Mouse (Mus musculus): Measurements from ENCODE around the gene Gm20683.

Gene Gm20683

GRCm38 (mm10) chr17:25841117-25841880 is at the start of gene Gm20683:
Gene Gm20683 (minus strand): TSS chr17:25841763.
- no peak for DNase-seq

- no peak for DNase-seq
Measured at GRCm38 (mm10) chr17:25888837-25889236, 47.3 kb upstream of the Gm20683 start.

- DNase-seq = peak; percentile 31 to 60
Measured at GRCm38 (mm10) chr17:25887467-25887866, 45.9 kb upstream of the Gm20683 start.

- no peak for DNase-seq
Measured at GRCm38 (mm10) chr17:25886806-25887205, 45.2 kb upstream of the Gm20683 start.

GRCm38 (mm10) chr17:25885636-25886035 is 44.1 kb upstream of the Gm20683 start:
- DNase-seq = no peak

GRCm38 (mm10) chr17:25883824-25884223 is 42.3 kb upstream of the Gm20683 start:
- no peak for DNase-seq

- no peak for DNase-seq
Measured at GRCm38 (mm10) chr17:25883268-25883667, 41.7 kb upstream of the Gm20683 start.

GRCm38 (mm10) chr17:25882306-25882705 is 40.7 kb upstream of the Gm20683 start:
- DNase-seq = no peak

- DNase-seq = no peak
Measured at GRCm38 (mm10) chr17:25881691-25882090, 40.1 kb upstream of the Gm20683 start.

- no peak for DNase-seq
Measured at GRCm38 (mm10) chr17:25880913-25881641, 39.5 kb upstream of the Gm20683 start.

GRCm38 (mm10) chr17:25880196-25880910 is 38.8 kb upstream of the Gm20683 start, which contains the start of gene Wfikkn1:
Gene Wfikkn1 (minus strand): TSS chr17:25880858.
- no peak for DNase-seq

GRCm38 (mm10) chr17:25879750-25880149 is 38.2 kb upstream of the Gm20683 start:
- DNase-seq = no peak

GRCm38 (mm10) chr17:25879261-25879660 is 37.7 kb upstream of the Gm20683 start:
- peak in 1 of 2 experiments; percentile 26 for DNase-seq

- DNase-seq = no peak
Measured at GRCm38 (mm10) chr17:25878611-25879180, 37.1 kb upstream of the Gm20683 start.

GRCm38 (mm10) chr17:25877741-25878610 is 36.4 kb upstream of the Gm20683 start:
- no peak for DNase-seq

GRCm38 (mm10) chr17:25877025-25877424 is 35.5 kb upstream of the Gm20683 start:
- DNase-seq = no peak

GRCm38 (mm10) chr17:25876347-25876915 is 34.9 kb upstream of the Gm20683 start:
- DNase-seq = no peak

GRCm38 (mm10) chr17:25875171-25876136 is 33.9 kb upstream of the Gm20683 start:
- DNase-seq = peak; percentile 89 to 90

- DNase-seq = peak; percentile 92 to 93
Measured at GRCm38 (mm10) chr17:25874721-25875170, 33.2 kb upstream of the Gm20683 start, which contains the start of gene Mettl26. Gene Mettl26 (plus strand): TSS chr17:25875074.

- no peak for DNase-seq
Measured at GRCm38 (mm10) chr17:25874148-25874720, 32.7 kb upstream of the Gm20683 start.
